Mouse (Mus musculus) R1 (cell line): Measurements from ENCODE around the gene Trim28.

Source experiments
- DNase-seq: peaks from one replicate; pipeline ENCODE4 v3.0.0-alpha.2; 2018; ENCODE audit warnings: low read depth, low spot score

Trim28 gene

DNA sequence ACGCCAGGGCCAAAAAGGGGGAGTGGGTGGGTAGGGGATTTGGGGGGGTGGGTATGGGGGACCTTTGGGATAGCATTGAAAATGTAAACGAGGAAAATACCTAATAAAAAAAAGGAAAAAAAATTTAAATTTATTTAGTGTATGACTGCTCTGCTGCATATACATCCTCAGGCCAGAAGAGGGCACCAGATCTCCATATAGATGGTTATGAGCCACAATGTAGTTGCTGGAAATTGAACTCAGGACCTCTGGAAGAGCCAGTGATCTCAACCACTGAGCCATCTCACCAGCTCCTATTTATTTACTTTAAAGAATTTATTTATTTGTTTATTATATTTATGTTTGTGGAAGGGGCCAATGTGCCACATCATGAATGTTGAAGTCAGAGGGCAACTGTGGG, 64.5 kb downstream of the Trim28 start:
- peak; percentile 40 for DNase-seq

DNA sequence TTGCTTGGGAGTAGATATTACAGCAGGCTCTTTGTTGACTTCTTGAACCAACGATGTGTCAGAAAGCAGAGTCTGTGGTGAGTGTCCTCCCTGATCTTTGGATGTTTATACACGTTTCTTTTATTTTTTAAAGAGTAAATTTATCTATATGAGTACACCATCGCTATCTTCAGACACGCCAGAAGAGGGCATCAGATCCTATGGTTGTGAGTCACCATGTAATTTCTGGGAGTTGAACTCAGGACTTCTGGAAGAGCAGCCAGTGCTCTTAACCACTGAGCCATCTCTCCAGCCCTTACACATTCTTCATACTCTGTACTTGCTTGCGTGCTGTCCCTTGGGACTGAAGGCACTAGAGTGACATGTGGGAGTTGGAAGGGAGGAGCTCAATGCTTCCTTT, 73.4 kb downstream of the Trim28 start:
- DNase-seq, result peak; percentile 35
